Mouse (Mus musculus): ENCODE results near the gene G6pc. TPM values are rescaled to one million over a fixed set of nuclear protein-coding genes. Genes with fewer than 3 reads are reported as not detected.
"Not testable (repeated sequence)": the region's sequence is repeated elsewhere in the genome, so short reads cannot be mapped to it uniquely, and the experiment has no call there.

G6pc gene
- polyA plus RNA-seq, 1 experiment from 2014 or later = not detected

DNA sequence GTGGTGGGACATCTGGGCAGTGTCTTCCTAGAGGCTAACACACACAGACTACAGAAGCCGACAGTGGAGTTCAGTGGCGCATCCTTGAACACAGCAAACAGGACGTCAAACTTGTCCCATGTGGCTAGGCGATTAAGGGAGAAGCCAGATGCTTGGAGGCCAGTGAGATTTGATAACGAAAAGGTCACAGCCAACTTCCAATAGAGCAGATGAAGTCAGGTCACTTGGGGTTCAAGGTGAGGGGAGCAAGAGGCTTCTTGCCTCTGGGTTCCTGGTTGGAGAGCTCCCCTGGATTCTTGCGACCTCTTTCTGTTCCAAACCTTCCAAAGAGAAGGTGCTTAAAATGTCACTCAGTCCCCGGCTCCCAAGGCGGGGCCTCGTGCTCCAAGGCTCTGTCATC, 7.6 kb upstream of the G6pc start:
- no peak overlapping the region for H3K27ac ChIP-seq
- 0 out of 2 replicates have a peak, but pooled peaks cover 2% of the 10 kb centered on the region for H3K4me1 ChIP-seq

DNA sequence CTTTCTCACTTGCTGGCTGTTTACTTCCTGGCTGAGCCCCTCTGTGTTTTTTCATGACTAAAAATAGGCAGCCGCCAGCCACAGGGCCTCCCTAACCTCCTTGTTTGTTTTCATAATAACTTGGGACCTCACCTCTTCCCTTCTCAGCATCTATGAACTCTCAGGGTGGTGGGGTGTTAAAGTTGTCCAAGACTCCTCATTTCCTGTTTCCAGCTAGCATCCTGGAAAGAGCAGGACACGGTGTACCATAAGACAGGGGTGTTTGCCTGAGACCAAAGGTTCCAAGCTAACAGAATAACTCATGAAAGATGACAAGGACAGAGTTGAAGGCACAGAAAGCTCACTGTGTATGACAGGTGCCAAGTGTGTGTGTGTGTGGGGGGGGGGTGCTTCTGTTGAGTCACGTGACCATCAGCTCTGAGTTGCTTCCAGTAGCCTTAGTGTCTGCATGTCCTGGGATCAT, 6.7 kb upstream of the G6pc start:
- ATAC-seq (ENCODE audit: insufficient number of reproducible peaks, low FRiP score, low TSS enrichment, low read depth) = no peak

More for the DNA sequence above, 7.6 kb upstream of the G6pc start:
- Histone ChIP-seq H3K4me2 (no peak overlapping the region), H3K4me3 (no peak overlapping the region), H3K9me3 (no peaks in the 10 kb centered on the region), H3K36me3 (no peaks in the 10 kb centered on the region), H3K27me3 (no peaks in the 10 kb centered on the region), H3K9ac (no peak overlapping the region)
- no peak for ATAC-seq (ENCODE audit: insufficient number of reproducible peaks, low FRiP score, low TSS enrichment, low read depth)
- 59% methylated on average over 9 of the region's 9 CpGs for WGBS

DNA sequence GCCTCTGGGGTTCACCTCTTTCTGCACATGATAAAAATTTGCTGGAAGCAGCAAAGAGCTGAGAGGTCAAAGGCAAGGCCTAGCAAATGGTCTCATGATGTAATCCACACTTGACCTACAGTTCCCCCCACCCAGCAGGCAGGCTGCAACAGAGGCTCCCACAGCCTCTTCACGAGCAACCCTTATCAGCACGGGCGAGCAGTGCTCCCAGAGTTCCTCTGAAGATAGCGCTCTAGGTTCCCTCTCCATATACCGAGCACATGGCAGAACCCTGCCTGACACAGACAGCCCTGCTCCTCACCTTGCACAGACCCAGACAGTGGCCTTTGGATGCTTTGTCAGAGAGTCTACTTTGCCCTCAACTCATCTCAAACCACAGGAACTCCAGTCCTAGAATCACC, 2.8 kb upstream of the G6pc start:
- no peak for ATAC-seq (ENCODE audit: insufficient number of reproducible peaks, low FRiP score, low TSS enrichment, low read depth)
- Histone ChIP-seq H3K27me3 (no peaks in the 10 kb centered on the region), H3K9ac (no peak overlapping the region), H3K4me3 (no peak overlapping the region), H3K36me3 (no peaks in the 10 kb centered on the region), H3K27ac (no peak overlapping the region), H3K9me3 (no peaks in the 10 kb centered on the region), H3K4me2 (no peak overlapping the region), H3K4me1 (0 out of 2 replicates have a peak, but pooled peaks cover 2% of the 10 kb centered on the region)
- WGBS = 73% methylated on average over 5 of the region's 5 CpGs

More for the DNA sequence above, 6.7 kb upstream of the G6pc start:
- H3K4me2 ChIP-seq = no peak overlapping the region
- no peak overlapping the region for H3K27ac ChIP-seq
- WGBS = 47% methylated on average over 3 of the region's 3 CpGs
- 0 out of 2 replicates have a peak, but pooled peaks cover 2% of the 10 kb centered on the region for H3K4me1 ChIP-seq
- H3K27me3 ChIP-seq = no peaks in the 10 kb centered on the region
- no peaks in the 10 kb centered on the region for H3K9me3 ChIP-seq
- H3K4me3 ChIP-seq = no peak overlapping the region
- H3K36me3 ChIP-seq = no peaks in the 10 kb centered on the region
- H3K9ac ChIP-seq = no peak overlapping the region

DNA sequence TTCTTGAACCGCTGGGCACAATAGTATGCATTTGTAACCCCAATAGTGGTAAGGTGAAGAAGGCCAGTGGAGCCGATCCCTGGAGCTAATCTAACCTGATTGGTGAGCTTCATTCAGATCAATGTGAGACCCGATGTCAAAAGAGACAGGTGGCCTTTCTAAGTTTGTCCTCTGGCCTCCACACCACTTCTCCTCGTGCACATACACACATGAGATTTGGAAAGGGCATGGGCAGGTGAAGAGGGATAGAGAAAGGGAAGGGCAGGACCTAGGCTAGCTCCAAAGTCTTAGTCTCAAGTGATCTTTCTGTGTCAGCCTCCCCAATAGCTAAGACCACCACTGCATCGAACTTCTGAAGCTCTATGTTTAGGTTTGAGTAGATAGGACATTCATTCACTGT, 2.8 kb downstream of the G6pc start:
- Histone ChIP-seq H3K4me1 (no peaks in the 10 kb centered on the region), H3K27ac (no peak overlapping the region), H3K4me2 (no peak overlapping the region), H3K36me3 (no peaks in the 10 kb centered on the region), H3K27me3 (no peaks in the 10 kb centered on the region), H3K9me3 (no peaks in the 10 kb centered on the region), H3K9ac (no peak overlapping the region), H3K4me3 (no peak overlapping the region)
- WGBS = 75% methylated on average over 5 of the region's 5 CpGs
- no peak for ATAC-seq (ENCODE audit: insufficient number of reproducible peaks, low FRiP score, low TSS enrichment, low read depth)

DNA sequence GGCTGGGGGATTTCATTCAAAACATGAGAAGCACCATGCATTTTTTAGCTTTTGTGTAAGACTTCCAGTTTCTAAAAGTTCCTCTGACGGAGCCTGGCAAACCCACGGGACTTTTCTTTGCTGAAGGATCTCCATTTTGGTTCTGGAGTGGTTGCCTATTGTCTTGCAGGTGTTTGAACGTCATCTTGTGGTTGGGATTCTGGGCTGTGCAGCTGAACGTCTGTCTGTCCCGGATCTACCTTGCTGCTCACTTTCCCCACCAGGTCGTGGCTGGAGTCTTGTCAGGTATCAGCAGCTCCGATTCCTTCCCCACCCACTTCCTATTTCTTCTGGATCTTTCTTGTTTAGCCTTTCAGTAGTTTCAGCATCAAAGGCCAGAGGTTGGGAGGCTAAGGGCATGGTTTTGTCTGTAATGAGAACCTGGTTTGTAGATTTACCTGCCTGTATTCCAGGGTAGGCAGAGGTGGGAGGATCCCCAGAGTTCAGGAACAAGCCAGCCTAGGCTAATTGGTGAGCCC, 7.1 kb downstream of the G6pc start:
- Histone ChIP-seq H3K4me3 (no peak overlapping the region), H3K27me3 (0 out of 2 replicates have a peak, but pooled peaks cover 3% of the 10 kb centered on the region), H3K4me1 (no peaks in the 10 kb centered on the region), H3K27ac (no peak overlapping the region), H3K4me2 (no peak overlapping the region), H3K9me3 (no peaks in the 10 kb centered on the region), H3K9ac (no peak overlapping the region), H3K36me3 (no peaks in the 10 kb centered on the region)
- no peak for ATAC-seq (ENCODE audit: insufficient number of reproducible peaks, low FRiP score, low TSS enrichment, low read depth)
- WGBS = 64% methylated on average over 7 of the region's 7 CpGs

DNA sequence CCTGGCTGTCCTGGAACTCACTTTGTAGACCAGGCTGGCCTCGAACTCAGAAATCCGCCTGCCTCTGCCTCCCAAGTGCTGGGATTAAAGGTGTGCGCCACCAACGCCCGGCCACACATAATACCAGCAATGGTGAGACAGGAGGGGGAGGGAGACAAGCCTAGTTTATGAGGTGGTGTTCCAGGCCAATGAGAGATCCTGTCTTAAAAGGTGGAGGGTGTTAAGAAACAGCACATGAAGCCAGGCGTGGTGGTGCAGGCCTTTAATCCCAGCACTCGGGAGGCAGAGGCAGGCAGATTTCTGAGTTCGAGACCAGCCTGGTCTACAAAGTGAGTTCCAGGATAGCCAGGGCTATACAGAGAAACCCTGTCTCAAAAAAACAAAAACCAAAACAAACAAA, 10.8 kb downstream of the G6pc start:
- WGBS = 89% methylated on average over 8 of the region's 8 CpGs
- not testable (repeated sequence) for H3K4me1 ChIP-seq; H3K36me3 ChIP-seq; H3K27me3 ChIP-seq; H3K9ac ChIP-seq; H3K4me3 ChIP-seq; ATAC-seq (ENCODE audit: insufficient number of reproducible peaks, low FRiP score, low TSS enrichment, low read depth); H3K4me2 ChIP-seq; H3K9me3 ChIP-seq; H3K27ac ChIP-seq

DNA sequence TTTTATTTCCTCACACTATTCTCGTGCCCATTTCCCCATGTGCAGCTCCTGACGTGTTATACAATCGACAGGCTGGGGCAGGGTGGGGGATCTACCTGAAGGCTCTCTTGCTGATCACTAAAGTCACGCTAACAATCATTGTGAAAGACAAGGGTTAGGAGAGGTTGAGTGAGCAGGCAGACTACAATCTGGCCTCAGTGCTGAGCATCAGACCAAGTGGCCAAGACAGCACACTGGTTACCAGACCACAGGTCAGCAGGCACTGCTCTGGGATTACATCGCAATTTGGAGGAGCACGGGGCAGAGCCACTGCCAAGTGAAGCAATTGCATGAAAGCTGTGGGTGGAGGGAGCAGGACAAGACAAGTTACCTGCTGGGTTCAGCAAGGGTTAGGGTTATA, 11.6 kb downstream of the G6pc start:
- no peak for ATAC-seq (ENCODE audit: insufficient number of reproducible peaks, low FRiP score, low TSS enrichment, low read depth)
- Histone ChIP-seq H3K27me3 (0 out of 2 replicates have a peak, but pooled peaks cover 3% of the 10 kb centered on the region), H3K4me3 (no peak overlapping the region), H3K9me3 (no peaks in the 10 kb centered on the region), H3K27ac (no peak overlapping the region), H3K36me3 (no peaks in the 10 kb centered on the region), H3K4me2 (no peak overlapping the region), H3K4me1 (no peaks in the 10 kb centered on the region), H3K9ac (no peak overlapping the region)
- 77% methylated on average over 6 of the region's 6 CpGs for WGBS

DNA sequence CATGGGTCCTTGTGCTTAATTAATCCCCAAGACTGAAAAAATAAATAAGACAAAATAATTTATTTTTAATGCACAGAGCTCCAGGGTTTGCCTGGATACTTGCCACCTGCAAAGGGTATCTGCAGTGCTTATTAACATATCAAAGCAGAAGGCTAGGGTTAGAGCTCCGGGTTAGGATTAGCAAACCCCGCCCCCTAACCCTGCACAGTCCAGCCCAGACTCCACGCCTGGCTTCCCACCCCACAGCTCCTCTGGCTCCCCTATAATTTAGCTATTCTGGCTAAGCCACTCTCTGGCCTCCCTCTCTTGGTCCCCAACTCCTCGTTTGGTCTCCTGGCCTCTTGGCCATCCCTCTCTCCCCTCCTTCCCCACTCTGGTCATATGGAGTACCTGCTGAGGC, 14.5 kb downstream of the G6pc start:
- 12% methylated on average over 4 of the region's 4 CpGs for WGBS
- ATAC-seq (ENCODE audit: insufficient number of reproducible peaks, low FRiP score, low TSS enrichment, low read depth) = no peak
- H3K36me3 ChIP-seq = no peaks in the 10 kb centered on the region

DNA sequence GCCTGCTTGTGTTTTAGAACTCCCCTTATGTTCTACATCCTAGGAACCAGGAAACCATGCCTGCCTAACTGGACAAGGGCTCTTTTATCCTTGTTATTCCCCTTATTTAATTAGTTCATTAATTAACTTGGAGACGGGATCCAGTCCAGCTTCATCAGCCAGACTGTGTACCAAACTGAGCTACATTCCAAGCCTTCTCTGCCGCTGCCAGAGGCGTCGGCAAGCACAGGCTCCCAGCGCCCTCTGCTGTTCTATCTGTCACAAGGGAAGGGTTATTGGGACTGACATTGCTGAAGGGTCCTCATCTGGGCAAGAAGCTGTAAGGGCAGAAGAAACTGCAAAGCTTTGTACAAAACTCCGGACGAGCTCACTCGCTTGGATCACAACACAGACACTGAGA, 27.7 kb downstream of the G6pc start:
- H3K4me1 ChIP-seq = no peaks in the 10 kb centered on the region
- ATAC-seq (ENCODE audit: insufficient number of reproducible peaks, low FRiP score, low TSS enrichment, low read depth) = no peak
- no peak overlapping the region for H3K27ac ChIP-seq
- H3K4me2 ChIP-seq = no peak overlapping the region
- no peaks in the 10 kb centered on the region for H3K36me3 ChIP-seq
- H3K4me3 ChIP-seq = no peak overlapping the region
- no peak overlapping the region for H3K9ac ChIP-seq
- H3K27me3 ChIP-seq = no peaks in the 10 kb centered on the region
- no peaks in the 10 kb centered on the region for H3K9me3 ChIP-seq
- 7% methylated on average over 8 of the region's 8 CpGs for WGBS

More for the DNA sequence above, 14.5 kb downstream of the G6pc start:
- Histone ChIP-seq H3K4me2 (no peak overlapping the region), H3K9ac (no peak overlapping the region), H3K27me3 (0 out of 2 replicates have a peak, but pooled peaks cover under 1% of the 10 kb centered on the region), H3K27ac (no peak overlapping the region), H3K4me1 (no peaks in the 10 kb centered on the region), H3K9me3 (no peaks in the 10 kb centered on the region), H3K4me3 (no peak overlapping the region)

DNA sequence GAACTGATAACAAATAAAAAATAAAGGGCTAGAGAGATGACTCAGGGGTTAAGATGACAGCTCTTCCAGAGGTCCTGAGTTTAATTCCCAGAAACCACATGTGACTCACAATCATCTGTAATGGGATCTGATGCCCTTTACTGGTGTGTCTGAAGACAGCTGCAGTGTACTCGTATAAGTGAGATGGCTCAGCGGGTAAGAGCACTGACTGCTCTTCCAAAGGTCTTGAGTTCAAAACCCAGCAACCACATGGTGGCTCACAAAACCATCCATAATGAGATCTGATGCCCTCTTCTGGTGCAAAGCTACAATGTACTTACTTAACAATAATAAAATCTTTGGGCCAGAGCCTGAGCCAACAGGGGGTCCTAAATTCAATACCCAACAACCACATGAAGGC, 47.9 kb downstream of the G6pc start:
- H3K4me2 ChIP-seq = no peak overlapping the region
- no peak overlapping the region for H3K4me3 ChIP-seq
- ATAC-seq (ENCODE audit: insufficient number of reproducible peaks, low FRiP score, low TSS enrichment, low read depth) = no peak
- no peaks in the 10 kb centered on the region for H3K9me3 ChIP-seq
- peaks cover 35% of the 10 kb centered on the region for H3K36me3 ChIP-seq
- no peaks in the 10 kb centered on the region for H3K27me3 ChIP-seq
- peaks cover 7% of the 10 kb centered on the region for H3K4me1 ChIP-seq
- H3K27ac ChIP-seq = no peak overlapping the region
- H3K9ac ChIP-seq = no peak overlapping the region
- 86% methylated on average over 2 of the region's 2 CpGs for WGBS

DNA sequence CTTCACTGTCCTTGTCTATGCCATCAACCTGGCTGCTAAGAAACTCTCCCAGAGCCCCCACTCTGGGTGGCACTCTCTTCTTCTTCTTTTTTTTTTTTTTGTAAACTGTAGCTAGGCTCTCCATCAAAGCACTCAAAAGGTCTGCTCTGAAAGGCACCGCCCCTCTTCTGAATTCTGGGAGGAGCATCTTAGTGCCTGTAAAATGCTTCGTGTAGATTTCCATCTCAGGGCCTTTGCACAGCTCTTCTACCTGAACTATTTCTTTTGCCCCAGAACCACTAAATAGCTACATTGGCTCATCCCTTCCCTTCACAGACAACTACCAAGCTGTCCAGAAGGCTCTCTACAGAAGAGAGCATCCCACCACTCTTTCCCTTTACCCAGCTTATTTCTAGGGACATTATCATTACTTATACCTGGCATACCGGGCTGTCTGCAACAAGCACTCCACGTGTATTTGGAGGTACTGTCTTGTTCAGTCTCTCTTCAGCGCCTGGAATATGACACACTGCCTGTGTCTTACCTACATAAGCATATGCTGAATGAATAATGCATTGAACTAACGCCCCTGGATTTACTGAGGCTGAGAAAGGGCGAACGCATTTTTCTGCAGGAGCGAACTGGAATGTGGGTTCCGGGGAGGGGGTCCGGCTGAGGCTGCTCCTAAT, 49.2 kb downstream of the G6pc start:
- peaks cover 7% of the 10 kb centered on the region for H3K4me1 ChIP-seq
- peaks cover 22% of the 10 kb centered on the region for H3K36me3 ChIP-seq
- H3K9me3 ChIP-seq = no peaks in the 10 kb centered on the region
- H3K27me3 ChIP-seq = no peaks in the 10 kb centered on the region
- H3K27ac ChIP-seq = peak overlapping the region; percentile 82
- peak overlapping the region; percentile 81 for H3K9ac ChIP-seq
- peak overlapping the region; percentile 68 for H3K4me2 ChIP-seq
- 2% methylated on average over 11 of the region's 11 CpGs for WGBS
- H3K4me3 ChIP-seq = peak overlapping the region; percentile 82
- peak; percentile 12; the same call in 1 of the 2 replicates for ATAC-seq (ENCODE audit: insufficient number of reproducible peaks, low FRiP score, low TSS enrichment, low read depth)

DNA sequence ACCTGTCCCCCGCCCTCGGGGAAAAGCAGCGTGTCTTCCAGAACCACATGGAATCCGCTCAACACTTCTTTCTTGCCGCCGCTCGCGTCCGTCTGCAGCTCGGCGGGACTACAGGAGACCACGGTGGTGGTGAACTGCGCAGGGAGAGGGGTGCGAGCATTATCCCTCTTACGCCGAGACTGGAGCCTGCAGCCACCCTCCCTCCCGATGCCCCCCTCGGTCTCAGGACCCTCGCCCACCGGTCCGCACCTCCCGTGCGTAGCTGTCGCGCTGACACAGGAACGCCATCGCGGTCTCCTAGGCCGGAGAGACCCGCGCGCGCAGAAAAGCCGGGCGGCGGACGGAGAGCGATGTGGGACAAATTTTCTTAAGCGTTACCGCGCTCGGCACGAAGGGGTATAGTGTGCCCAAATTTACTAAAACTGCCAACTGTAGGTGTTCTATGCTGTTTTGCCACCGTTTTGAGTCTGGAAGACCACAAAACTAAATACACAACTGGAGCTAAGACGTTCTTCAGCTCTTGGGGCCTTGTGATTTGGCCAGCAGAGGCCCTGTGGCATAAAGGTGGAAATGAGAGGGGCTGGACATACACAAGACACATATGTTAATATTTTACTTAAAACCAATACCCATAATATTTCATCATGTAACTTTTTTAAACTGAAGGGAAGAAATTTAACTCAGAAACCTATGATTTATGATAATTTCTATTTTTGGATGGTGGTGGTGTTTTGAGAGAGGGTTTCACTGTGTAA, 49.9 kb downstream of the G6pc start, which contains the start of gene Aarsd1:
Gene Aarsd1, minus strand, starts transcription at position 515 of the 755 bp plus-strand sequence.
- Histone ChIP-seq H3K4me2 (peak within 1 kb of the TSS; percentile 68), H3K9ac (peak within 1 kb of the TSS; percentile 81), H3K27ac (peak within 1 kb of the TSS; percentile 82), H3K36me3 (peaks cover 15% of the 10 kb centered on the region), H3K27me3 (no peaks in the 10 kb centered on the region), H3K4me3 (peak within 1 kb of the TSS; percentile 82), H3K9me3 (no peaks in the 10 kb centered on the region), H3K4me1 (peaks cover 7% of the 10 kb centered on the region)
- 0% methylated on average over 45 of the region's 45 CpGs for WGBS
- peak; percentile 77; the same call in 1 of the 2 replicates for ATAC-seq (ENCODE audit: insufficient number of reproducible peaks, low FRiP score, low TSS enrichment, low read depth)

Data from limb, embryonic 15.5 days (tissue).